8 mouse cellular contexts compared by ENCODE assay signal in the genomic region with DNA sequence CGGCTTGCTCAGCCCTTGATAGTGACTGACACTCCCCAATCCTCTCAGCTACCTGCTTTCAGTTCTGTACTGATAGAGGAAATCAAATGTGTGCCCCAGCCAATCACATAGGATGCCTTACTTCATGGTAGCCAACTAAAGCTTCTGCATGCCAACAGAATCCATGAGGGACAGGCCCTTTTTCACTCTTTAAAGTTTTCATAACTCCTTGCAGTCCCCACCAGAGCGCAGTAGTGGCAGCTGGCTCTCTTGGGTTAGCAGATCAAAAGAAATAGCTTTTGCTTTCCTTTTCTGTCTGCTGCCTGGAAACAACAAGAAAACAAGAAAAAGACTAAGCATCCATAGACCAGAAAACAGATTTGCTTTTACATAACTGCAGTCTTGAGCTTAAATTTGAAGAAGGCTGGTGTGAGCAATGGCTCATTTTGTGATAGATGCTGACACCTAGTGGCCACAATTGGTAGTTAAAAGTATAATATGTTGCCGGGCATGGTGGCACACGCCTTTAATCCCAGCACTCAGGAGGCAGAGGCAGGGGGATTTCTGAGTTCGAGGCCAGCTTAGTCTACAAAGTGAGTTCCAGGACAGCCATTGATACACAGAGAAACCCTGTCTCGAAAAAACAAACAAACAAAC. TPM values are rescaled to one million over a fixed set of nuclear protein-coding genes. Genes with fewer than 3 reads are reported as not detected.
DNase-seq lines count a peak whose midpoint lies in the region; ATAC-seq lines count a peak whose summit lies in the region.
"Had no signal": no experiment of that assay in that cellular context is flagged by ENCODE, and none has a peak within 500 bp of the region (broad histone marks: within the 10 kb centered on the region; RNA-seq: fewer than 3 reads in every experiment).

No protein-coding gene starts in this region.

- no peak overlapping the region for H3K9ac ChIP-seq in stomach, embryonic 16.5 days (ENCODE audit: low read length)
- H3K9ac ChIP-seq: heart, embryonic 13.5 days had no signal

- H3K4me3 ChIP-seq in stomach, embryonic 16.5 days (replicated peaks; ENCODE audit: low read length): no peak overlapping the region
- H3K4me3 ChIP-seq: heart, embryonic 13.5 days had no signal

- no peaks in the 10 kb centered on the region for H3K27me3 ChIP-seq in stomach, embryonic 16.5 days (ENCODE audit: control insufficient read depth, insufficient read depth, low read length)
- H3K27me3 ChIP-seq: heart, embryonic 13.5 days had no signal

- peak; percentile 56; the same call in 1 of the 2 replicates for ATAC-seq in stomach, embryonic 16.5 days (ENCODE audit: insufficient read depth, low FRiP score)

- no peak overlapping the region for H3K4me2 ChIP-seq in stomach, embryonic 16.5 days (ENCODE audit: low read depth, low read length)
- H3K4me2 ChIP-seq: heart, embryonic 13.5 days had no signal

- no peaks in the 10 kb centered on the region for H3K36me3 ChIP-seq in stomach, embryonic 16.5 days (ENCODE audit: control insufficient read depth, insufficient read depth, low read length)
- H3K36me3 ChIP-seq: heart, embryonic 13.5 days had no signal

- no peak overlapping the region for H3K27ac ChIP-seq in stomach, embryonic 16.5 days (ENCODE audit: low read length)
- H3K27ac ChIP-seq: heart, embryonic 13.5 days had no signal

- 35% methylated on average over 6 of the region's 6 CpGs for WGBS in stomach, embryonic 16.5 days

- H3K9me3 ChIP-seq in stomach, embryonic 16.5 days (replicated peaks; ENCODE audit: control insufficient read depth, low read length): no peaks in the 10 kb centered on the region
- H3K9me3 ChIP-seq: heart, embryonic 13.5 days had no signal

- no peaks in the 10 kb centered on the region for H3K4me1 ChIP-seq in stomach, embryonic 16.5 days (ENCODE audit: control insufficient read depth, insufficient read depth, low read length)
- H3K4me1 ChIP-seq: heart, embryonic 13.5 days had no signal

- peak; percentile 47 for DNase-seq in right cerebral cortex, adult 18-20 months
- DNase-seq in right cerebral cortex, postnatal 4 days: no peak
- DNase-seq in ZHBTc4 (ENCODE audit: low read depth, low spot score): peak; percentile 84
- peak; percentile 70 for DNase-seq in embryo, embryonic 9.5 days (ENCODE audit: extremely low spot score)
- peak; percentile 82 for DNase-seq in induced T-regulatory cell, adult 2 months (ENCODE audit: low read depth)
- DNase-seq in lung, postnatal 10 days: peak; percentile 56

RNA-seq across cellular contexts. Expression of a gene that starts 43.2 kb away (rescaled TPM):
- polyA plus RNA-seq in stomach, embryonic 16.5 days (2015; fragmentation: Nextera tagmentation; extraction: Ambion mirVana): 9.0 and 9.1 TPM in 2 replicates
